Mouse (Mus musculus): ENCODE data around the gene Sema3a.

- TF ChIP-seq CTCF (IDR thresholded peaks at IDR 0.05; ENCODE audit: borderline replicate concordance, extremely low read depth, insufficient read depth, insufficient read length) (no peak), POLR2A (IDR thresholded peaks at IDR 0.05; ENCODE audit: borderline replicate concordance, extremely low read depth, insufficient read depth, insufficient read length, poor library complexity, severe bottlenecking) (no peak)
Observed at GRCm38 (mm10) chr5:13127121-13127520, 1.9 kb downstream of the Sema3a start.

Data from brain, embryonic 14.5 days (tissue).